Mouse (Mus musculus) lung, adult 2 months (tissue): ENCODE results near the gene Med7.

ENCODE experiments used
- CTCF ChIP-seq: fragments of 200-500 bp; IDR thresholded peaks from 2 replicates; pipeline ENCODE4 v1.5.1; 2011; ENCODE audit warnings: mild to moderate bottlenecking, low read length, control low read depth; ENCODE audit not compliant: insufficient read depth
- POLR2A ChIP-seq: fragments of 200-500 bp; IDR thresholded peaks from 2 replicates; pipeline ENCODE4 v1.6.1; 2011; ENCODE audit warnings: low read depth, mild to moderate bottlenecking, control low read depth, low read length, borderline replicate concordance; ENCODE audit errors: extremely low read depth

DNA sequence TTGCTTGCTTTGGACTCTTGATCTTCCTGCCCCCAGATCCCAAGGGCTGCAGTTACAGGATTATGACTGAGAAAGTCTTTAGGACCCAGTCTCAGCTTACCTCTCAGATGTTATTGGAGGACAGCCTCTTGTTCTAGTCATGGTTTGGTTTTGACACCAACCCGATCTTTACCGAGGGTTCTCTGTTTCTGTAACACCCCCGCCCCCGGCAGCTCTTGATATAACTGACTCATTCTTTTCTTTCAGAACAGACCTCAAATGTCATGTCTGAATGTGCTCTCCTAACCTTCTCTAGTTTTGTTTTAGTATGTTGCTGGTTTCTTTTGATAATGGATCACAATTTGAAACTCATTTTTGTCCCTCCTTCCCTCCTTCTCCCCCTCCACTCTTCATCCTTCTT, 37.5 kb downstream of the Med7 start:
- TF ChIP-seq POLR2A (no peak), CTCF (no peak)
